Mouse (Mus musculus) erythroblast, adult 5-6 weeks (primary cell): Measurements from ENCODE around the gene Cyb561d2. TPM values are rescaled to one million over a fixed set of nuclear protein-coding genes. Genes with fewer than 3 reads are reported as not detected.

Source experiments
- ATAC-seq: replicated peaks from 2 replicates; pipeline ENCODE4 v1.8.0; 2016; ENCODE audit warnings: moderate number of reproducible peaks, mild to moderate bottlenecking, moderate TSS enrichment, inconsistent platforms; ENCODE audit not compliant: poor library complexity, low FRiP score, severe bottlenecking
- total RNA-seq, 2 experiments: library from RNA; stranded (forward) in 1 of 2; stranded (reverse) in 1 of 2; fragments of 150-400 nt in 1 of 2; fragments of 200-764, 138-1000 nt in 1 of 2; gene quantifications; 2 replicates each; pipeline versions ENCODE4 v1.2.3 to v1.2.4; 2015 to 2017; ENCODE audit warnings: low replicate concordance in 2 of 2

Cyb561d2 gene
- total RNA-seq, 2 experiments from 2014 or later, result 6.7 to 7.5 TPM

- ATAC-seq, result peak; percentile 57
Measured at GRCm38 (mm10) chr9:107534408-107535202, 7.4 kb downstream of the Cyb561d2 start.

- peak; percentile 80 for ATAC-seq
Measured at GRCm38 (mm10) chr9:107533791-107534407, 8.1 kb downstream of the Cyb561d2 start, which contains the start of gene Tmem115. Tmem115 (plus strand) TSS chr9:107533945.

DNA sequence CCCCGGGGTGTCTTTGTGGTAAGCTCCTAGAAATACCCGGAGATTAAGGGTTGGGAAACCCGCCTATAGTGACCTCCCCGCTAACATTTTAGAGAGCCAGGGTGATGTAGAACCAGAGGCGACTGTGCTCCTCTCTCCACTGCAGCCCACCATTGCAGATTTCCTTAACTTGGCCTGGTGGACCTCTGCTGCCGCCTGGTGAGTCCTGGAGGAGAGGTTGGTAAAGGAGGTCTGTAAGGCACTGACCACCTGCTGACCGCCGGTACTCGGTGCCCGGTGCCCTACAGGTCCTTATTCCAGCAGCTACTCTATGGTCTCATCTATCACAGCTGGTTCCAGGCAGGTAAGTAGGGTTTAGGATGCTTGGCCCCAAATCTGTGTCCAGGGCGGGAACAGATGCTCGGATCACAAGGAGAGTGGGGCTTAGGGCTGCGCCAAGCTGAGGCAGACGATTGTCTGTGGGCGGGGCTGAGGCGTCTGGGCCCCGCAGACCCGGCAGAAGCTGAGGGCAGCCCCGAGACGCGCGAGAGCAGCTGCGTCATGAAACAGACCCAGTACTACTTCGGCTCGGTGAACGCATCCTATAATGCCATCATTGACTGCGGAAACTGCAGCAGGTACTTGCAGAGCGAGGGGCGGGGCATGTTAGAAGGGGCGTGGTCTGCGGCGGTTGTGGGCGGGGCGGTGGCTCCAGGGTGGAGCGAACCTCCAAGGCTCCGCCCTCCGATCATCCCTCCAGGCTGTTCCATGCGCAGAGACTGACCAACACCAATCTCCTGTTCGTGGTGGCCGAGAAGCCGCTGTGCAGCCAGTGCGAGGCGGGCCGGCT, 15.6 kb downstream of the Cyb561d2 start:
- 0 out of 2 replicates have a peak, but pooled peaks have one; percentile 34 for ATAC-seq

DNA sequence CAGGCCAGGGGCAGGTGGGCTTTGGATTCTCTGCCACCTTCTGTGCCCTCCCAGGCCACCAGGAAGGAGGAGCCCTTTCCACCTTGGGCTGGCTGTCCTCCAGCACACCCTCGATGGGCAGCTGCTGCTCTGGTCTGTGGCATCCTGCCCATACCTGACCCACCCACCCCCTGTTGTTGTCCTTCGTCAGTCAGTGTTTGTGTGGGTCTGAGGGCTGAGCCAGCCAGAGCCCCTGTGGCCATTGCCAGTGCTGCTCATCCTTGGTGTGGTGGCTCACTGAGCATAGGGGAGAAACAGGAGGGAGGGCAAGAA, 19.6 kb downstream of the Cyb561d2 start:
- ATAC-seq, result no peak

GRCm38 (mm10) chr9:107521711-107522399, 20.1 kb downstream of the Cyb561d2 start:
- ATAC-seq, result no peak

GRCm38 (mm10) chr9:107521190-107521589, 20.8 kb downstream of the Cyb561d2 start:
- ATAC-seq, result no peak

GRCm38 (mm10) chr9:107520331-107520730, 21.7 kb downstream of the Cyb561d2 start:
- ATAC-seq, result no peak

GRCm38 (mm10) chr9:107514303-107514955, 27.6 kb downstream of the Cyb561d2 start:
- ATAC-seq, result peak; percentile 72

GRCm38 (mm10) chr9:107512326-107512725, 29.7 kb downstream of the Cyb561d2 start:
- no peak for ATAC-seq

- ATAC-seq, result no peak
Measured at GRCm38 (mm10) chr9:107511436-107511835, 30.6 kb downstream of the Cyb561d2 start.

- ATAC-seq, result no peak
Measured at GRCm38 (mm10) chr9:107510384-107511100, 31.5 kb downstream of the Cyb561d2 start.

DNA sequence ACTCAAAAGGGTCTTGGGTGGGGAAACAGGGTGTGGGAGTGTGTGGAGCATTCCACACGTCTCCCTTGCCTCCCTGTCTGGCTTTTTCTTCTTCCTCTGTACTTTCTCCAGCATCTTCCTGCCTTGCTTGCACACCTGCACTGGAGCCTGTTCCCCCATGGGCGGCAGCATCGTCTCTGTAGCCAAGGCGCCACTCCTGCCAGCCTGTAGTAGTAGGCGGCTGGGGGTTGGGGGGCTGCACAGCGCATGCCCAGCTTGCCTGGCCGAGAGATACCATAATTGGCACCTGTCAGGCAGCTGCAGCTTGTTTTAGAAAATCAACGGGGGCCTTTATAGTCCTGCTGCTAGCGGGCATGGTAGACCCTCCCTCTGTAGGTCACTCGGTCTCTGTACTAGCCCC, 33.7 kb downstream of the Cyb561d2 start:
- ATAC-seq, result no peak

DNA sequence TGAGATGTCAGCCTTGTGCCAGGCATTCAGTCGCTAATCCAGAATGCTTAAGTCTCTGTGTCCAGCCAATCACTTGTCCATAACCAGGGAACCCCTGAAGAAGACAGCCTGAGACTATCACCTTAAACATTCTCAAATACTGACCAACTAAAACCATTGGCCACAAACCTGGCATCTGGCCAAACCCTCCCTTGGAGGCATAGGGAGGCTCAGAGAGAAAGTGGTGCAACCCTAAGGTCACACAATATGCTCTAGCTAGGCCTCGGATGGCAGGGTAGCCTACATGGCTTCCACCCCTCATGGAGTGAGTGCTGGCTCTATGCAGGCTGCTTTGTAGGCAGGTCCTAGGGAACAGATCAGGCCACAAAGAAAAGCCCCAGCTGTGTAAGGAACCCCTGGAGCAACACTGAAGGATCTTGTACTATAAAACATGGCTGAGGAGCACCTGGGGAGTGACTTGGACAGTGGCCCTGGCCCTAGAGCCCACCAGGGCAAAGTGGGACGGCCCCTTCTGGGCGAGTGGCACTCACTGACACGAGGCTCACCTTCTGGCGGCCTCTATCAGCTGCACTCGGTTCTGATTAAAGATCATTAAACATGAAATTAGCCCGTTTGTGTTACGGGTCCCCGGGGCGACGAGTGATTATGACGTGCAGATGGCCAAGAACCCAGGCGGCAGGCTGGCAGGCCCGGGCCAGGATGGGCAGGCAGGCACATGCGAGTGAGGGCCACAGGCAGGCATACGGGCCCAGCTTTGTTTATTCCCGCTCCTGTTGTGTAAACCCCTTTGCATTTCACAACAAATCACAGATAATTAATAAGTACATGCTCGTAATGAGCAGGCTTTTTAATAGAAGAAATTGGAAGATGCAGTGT, 37.1 kb downstream of the Cyb561d2 start:
- no peak for ATAC-seq

DNA sequence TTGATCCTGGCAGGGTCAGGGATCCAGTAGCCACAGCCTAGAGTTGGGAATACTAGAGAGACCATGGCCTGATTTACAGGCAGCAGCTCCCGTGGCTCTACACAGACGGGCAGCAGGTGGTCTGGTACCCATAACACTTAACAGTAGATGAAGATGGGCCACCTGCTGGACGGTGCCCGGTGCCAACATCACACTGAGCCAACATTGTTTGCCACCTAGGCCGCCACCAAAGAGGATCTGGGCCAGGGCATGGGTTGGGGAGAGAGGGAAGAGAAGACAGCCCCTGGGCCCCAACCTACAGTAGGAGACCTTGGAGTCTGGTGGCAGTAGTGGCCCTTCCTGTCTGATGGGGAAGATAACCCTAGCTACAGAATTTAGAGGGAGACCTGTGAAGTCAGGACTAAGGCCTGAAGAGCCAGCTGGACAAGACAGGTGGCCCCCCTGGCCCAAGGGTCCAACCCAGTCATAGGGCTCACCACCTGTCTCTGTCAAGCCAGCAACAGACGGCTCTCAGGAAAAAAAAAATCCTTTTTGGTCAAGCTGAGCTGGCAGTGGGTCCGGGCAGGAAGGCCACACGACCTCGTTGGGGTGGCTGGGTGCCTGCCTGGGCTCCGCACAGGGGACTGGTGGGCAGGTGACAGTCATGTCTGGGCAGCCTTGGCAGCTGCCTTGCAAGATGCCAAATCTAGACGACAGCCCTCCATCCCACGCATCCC, 39.7 kb downstream of the Cyb561d2 start:
- no peak for ATAC-seq

- no peak for ATAC-seq
Measured at GRCm38 (mm10) chr9:107500708-107501286, 41.2 kb downstream of the Cyb561d2 start.

GRCm38 (mm10) chr9:107496359-107496758, 45.6 kb downstream of the Cyb561d2 start:
- no peak for ATAC-seq

- no peak for ATAC-seq
Measured at GRCm38 (mm10) chr9:107494238-107494637, 47.8 kb downstream of the Cyb561d2 start.
